Mouse (Mus musculus): Measurements from ENCODE around the gene Ext2.

The Ext2 gene

DNA sequence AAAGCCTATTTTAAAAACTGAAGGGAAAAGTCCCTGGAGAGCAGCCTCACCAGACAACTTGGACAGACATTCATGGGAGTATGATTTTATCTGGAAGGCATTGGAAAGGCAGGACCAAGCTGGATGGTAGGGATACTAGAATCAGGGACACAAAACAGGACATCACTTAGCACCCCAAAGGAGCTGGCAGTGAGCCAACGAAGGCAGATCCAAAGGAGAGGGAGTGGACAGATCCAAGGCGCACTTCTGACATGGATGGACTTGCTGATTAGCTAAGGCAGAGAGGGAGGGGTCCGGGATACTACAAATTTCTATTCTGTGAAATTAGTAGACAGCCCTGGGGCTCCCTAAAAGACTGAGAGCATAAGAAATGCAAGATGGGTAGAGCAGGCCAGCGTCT, 16.8 kb downstream of the Ext2 start:
- DNase-seq: no peak

DNA sequence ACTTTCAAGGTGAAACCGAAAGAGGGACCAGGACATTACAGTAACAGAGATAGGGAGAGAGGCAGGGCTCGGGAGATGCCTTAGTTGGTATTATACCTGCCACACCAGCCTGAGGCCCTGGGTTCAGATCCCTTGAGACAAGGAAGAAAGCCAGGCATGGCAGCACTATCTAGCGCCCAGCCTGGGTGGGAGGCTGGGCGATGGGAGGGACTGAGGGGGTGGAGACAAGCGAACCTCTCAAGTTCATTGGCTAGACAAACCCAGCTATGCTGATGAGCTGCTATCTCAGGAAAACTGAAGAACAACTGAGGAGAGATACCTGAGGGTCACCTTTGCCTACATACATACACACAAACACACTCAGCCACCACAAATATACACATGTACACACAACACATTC, 17.3 kb downstream of the Ext2 start:
- DNase-seq: peak; percentile 50

DNA sequence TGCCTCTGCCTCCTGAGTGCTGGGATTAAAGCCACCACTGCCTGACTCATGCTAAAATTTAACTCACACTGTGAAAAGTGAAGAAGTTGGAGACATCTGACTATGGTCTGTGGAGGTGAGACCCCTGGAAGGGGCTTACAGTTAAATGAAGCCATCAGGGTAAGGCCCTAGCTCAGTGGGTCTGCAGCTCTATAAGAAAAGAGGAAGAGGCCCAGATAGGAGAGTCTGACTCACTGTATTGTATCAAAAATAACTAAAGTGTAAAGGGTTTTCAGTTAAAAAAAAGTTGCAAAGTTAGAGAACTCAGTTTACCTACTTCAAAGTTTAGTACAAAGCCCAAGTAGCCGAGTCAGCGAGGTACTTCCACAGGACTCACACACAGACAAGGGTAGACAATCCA, 19.4 kb downstream of the Ext2 start:
- DNase-seq: no peak

DNA sequence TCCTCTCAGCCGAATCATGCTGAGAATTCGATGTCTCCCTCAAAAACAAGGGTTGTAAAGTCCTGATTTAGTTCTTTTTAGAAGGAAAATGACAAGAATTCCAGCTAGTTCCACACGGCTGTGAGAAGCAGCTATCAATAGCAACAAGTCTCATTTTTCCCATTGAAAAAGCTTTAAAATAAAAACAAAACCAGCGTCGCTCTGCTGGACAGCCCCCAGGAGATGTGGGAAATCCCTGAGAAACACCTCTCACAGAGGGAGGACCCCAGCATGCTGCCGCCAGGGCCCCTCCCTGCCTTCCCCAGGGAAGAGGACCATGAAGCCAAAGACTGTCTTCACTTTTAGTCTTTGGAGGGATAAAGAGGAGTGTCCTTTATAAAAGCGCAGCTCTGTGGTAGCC, 21.3 kb downstream of the Ext2 start:
- no peak for DNase-seq

DNA sequence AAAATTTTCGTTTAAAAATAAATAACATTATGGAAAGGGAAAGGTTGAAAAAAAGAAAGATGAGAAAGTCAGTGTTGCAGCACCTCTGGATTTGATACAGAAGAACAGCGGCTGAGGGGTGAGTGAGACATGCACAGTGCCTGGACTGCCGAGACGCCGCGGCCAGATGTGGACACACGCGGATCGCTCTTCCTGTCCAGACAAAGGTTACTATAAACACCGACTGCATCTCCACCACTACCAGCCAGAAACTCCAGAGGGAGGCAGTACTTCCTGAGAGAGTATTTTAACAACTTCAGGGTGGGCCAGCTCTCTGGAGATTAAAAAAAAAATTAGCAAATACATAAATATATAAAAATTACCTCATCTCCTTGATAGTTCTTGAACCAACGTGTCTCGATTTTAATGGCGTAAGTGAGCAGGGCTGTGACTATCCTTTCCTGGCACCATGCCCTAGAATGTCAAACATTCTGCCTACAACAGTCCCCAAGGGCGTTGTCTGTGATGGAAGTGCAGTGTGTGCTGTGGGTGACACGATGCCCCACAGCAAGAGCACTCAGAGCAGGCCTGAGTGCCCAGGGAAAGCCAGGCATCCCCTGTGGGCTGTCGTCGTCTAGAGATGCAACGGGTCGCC, 25.1 kb downstream of the Ext2 start:
- no peak for DNase-seq

DNA sequence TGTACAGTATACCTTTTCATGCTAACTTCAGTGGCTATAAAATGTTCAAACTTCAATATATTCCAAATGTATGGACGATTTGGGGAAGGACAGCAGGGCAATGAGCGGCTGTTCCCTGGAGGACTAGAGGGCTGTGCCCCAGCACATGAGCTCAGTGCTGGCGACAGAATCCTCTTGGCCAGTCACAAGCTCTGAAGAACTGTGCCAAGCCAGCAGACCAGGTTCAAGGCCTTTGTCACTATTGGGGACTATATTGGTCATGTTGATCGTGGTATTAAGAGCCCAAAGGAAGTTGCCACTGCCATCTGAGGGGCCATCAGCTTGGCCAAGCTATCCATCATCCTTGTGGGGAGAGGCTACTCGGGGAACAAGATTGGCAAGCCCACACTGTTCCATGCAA, 28.0 kb downstream of the Ext2 start:
- no peak for DNase-seq

DNA sequence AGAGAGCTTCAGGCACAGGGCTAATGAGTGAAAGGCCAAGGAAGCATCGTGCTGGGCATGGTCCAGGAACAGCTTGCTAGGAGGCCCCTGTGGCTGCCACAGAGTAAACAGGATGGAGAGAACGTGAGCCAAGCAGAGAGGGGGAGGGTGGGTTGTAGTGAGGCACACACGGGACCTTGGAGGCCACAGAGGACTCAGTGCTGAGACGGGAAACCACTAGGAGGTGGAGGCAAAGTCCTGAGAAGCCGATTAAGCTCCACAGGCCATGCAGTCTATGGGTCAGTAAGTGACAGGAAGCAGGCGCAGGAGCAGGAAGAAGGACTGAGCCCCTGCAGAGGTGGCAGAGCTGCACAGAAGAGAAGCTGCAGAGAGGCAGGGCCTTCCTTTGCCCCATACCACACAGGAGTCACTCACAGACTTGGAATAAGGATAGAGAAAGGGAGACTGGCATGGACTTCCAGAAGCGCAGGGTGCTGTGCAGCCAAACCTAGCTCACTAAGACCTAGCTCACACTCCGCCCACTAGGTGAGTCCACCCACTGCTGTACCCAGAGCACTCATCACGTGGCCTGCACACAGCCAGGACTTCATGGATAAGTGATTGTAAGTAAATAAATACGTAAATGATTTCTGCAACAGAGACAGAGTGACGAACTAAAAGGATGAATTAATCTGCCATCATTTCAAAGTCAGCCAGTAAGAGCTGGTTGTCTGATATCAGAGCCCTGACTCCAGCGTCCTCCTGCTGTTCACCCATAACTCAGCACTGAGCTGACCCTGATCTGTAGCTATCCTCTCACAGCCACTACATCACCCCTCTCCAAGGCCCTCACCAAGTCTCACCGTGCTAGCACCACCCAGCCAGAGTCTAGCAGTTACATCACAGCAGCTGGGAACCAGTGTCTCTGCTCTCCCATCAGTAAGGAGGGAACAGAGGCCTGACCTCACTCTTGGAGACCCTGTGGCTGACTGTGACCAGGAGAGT, 30.6 kb downstream of the Ext2 start:
- peak; percentile 46 for DNase-seq

DNA sequence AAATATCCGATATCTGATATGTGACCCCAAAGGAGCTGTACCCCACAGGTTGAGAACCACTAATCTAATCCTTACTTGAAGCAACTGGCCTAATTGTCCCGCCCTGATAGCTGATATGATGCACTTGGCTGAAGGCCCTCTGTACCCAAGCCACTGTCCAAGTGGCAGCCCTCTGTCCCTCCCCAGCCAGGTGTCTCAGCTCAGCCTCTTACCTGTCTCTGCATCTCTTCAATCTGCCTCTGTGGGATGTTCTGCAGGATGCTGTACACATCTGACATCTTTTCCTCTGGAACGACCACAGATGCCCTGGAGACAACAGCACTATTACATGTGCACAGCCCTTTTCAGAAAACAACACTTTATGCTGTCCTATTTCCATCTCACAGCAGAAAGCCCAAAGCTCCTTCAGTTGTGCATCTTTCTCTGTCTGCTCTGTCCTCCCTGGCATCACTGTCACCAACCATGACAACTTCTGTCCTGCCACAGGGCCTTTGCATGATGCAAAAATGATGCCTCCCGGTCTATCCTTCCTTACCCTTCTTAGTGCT, 31.5 kb downstream of the Ext2 start:
- no peak for DNase-seq

DNA sequence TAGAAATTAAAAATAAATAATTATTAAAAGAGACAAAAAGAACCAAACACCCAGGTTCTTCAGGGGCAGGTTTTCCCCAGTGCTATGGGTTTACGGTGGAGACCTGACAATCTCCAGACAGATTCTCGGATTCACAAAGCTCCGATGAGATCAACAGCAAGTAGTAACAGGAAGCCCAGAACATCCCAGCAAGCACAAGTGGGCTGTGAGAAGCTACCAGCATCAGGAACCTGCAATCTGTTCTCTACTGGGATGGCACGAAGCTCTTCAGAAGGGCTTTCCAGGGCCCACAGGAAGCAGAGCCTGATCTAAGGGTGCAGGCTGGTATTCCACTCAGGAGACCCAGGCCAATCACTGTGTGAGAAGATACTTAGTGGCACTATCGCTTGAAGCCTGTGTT, 33.8 kb downstream of the Ext2 start:
- no peak for DNase-seq

DNA sequence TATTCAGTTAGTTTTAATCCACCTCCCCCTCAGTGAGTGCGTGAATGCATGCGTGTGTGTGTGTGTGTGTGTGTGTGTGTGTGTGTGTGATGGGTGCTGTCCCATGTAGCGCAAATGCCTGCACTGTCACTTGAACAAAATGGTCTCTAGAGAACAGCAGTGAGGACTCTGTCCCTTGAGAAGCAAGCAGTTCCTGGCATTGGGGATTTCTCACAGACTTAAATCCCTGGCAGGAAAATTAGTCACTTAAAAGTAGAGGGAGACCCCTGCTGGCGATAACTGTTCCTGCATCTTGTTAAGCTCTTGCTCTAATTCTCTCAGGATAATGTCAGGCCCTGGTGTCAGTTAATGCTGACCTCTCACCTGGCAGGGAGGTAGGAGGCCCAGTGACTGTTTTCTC, 36.2 kb downstream of the Ext2 start:
- peak; percentile 62 for DNase-seq

DNA sequence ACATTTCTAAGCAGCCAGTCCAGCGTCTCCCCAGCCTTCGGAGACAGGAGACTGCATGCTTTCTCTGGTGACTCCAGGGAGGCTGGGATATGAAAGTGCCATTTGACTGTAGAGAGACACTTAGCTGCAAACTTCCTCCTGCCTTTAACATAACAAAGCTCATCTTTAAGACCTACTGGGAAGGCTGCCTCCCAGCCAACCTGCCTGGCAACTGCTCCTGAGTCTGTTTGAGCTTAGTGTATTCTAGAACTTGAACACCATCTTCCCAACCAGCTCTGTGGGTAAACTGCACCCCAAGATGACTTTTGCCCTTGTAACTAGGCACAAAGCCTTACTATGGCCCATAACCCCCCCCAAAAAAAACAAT, 37.0 kb downstream of the Ext2 start:
- no peak for DNase-seq

DNA sequence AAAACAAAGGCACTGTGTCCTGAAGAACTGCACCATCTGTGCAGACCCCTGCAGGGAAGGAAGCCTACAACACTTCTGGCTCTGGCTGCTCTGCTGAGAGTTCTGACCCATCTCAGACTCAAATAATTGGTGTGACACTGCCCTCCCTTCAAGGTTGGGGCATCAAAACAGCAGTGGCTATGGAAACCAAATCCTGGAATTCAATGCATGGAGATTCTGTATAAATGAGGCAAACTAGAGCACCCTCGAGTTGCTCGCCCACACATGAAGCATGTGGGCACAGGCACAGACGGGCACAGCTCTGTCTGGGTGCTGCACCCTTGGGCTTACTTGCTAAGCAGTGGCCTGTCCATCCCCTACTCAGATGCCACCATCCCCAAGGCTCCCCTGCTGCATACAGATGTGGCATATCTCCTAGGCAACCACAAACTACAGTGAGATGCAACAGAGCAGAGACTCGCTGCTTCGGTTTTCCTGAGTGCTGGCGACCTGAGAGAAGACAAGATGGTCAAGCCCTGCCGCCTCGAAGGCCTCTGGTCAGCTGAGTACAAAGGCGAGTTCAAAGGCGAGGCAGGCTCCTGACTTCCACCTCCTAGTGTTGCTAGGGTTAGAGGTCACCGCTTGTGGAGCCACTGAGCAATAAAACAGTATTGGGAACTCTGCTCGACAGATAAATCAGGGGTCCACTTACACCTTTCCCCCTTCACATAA, 37.5 kb downstream of the Ext2 start:
- DNase-seq: no peak

DNA sequence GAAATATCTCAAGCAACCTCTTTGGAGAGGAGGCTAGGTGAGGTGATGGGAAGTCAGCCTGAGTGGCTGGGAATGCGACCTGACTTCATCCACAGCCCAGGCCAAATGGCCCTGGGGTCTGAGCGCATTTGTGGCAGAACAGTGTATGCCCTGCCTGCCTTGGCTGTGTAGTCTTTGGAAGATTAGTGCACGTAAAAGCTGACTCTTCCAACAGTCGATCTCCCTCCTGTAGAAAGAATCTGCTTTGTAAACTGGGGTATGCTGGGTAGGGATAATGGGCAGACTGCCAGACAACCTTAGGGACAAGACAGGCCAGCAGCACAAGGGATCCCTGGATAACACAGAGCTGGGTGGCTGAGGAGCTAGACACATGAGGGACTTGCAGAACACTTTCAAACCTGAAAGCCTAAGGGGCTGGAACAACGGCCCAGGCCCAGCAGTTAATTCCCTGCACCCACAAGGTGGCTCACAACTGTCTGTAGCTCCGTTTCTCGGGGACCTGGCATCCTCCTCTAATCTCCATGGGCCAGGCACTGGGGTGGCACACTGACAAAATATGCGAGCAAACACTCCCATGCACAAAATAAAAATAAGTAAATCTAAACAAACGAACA, 38.3 kb downstream of the Ext2 start:
- DNase-seq: no peak

DNA sequence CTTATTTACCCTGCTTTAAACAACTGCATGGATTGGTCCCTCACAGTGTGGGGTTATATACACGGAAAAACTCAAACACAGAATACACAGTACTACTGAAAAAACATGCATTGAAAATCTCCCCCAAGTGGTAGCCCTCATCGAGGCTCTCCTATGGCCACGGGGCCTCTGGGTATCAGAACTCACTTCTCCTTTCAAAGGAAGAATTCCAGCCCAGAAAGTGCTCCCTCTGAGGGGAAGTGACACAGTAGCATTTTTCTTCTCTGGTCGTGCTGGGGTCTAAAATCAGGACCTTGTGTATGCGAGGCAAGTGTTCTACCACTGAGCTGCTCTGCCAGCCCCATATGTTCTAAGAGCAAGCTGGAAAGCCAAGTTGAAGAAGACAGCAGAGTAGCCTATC, 39.7 kb downstream of the Ext2 start:
- no peak for DNase-seq

DNA sequence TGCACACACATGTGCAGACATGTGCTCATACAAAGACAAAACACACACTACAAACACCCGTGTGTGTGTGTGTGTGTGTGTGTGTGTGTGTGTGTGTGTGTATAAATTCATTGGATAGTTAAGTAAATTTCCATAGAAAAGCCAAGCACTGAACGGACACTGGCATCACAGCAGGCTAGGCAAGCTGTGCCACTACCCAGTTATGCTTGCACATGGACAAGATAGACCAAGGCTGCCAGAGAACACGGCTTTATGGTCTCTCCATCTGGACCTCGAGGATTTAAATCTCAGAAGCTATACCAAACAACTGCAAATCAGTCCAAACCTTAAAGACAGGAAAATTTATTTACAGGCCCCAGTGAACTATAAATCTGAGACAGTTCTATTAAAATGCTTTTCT, 40.2 kb downstream of the Ext2 start:
- DNase-seq: no peak

DNA sequence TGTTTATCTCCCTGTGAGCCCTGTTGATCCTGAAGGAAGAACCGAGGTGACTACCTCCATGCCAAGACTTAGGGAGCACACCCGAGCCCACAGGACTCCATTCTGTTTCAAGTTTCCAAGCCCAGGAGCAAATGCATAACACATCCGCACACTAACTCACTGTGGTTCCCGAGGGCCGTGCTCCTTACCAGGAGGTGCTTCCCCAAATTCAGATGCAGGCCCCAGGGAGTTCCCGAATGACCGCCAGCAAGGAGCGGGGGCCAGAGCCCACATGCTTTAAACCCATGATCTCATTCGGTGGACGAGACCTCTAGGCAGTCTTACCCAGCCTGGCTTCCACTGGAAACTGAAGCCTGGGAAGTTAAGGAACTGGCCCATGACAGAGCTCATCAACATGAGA, 41.8 kb downstream of the Ext2 start:
- DNase-seq: no peak

DNA sequence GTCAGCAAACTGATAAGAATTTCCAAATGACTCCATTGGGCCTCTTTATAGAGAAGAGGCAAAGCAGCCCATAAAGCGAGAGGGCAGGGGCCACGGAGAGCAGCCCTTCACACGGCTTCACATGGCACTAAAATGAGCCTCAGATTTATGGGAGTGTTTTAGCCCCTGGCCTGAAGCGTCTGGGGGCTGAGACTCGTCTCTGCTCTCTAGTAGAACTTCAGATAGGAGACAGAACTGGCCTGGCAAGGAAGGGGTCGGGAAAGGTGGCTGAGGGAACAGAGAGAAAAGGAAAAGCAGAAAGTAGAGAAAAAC, 42.5 kb downstream of the Ext2 start:
- DNase-seq: no peak

DNA sequence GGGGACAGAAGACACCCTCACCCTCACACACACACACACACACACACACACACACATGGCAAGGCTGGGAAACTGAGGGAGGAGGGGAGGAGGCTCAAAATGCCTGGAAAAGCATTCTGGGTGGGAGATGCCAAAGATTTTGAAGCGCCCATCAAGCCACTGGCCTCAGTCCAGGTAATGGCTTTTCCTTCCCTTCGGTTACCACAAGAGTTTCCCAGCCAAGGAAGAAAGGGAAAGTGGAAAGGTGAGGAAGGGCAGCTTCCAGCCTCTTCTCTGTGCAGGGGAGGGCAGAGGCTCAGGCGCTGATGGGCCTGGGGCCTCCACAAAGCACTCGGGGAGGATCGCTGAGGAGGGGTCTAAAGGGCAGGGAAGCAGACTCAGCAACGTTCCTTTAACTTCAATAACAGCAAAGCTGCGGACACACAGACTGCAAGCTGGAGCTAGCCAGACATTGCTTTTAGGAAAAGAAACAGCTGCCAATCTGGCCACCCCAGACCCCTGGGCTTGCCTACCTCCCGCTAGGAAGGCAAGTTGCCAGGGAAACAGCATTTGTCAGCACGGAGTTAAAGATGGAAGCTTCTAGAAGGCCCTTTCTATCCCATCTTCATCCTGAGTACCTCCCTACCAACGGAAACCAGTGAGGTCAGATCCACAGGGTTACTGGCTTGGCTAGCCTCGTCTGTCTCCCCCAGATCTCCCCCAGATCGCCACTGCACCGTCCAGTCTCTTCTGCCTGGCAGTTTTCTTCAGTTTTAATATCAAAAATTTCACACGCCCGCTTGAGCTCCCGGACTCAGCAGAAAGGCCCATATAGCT, 43.1 kb downstream of the Ext2 start:
- no peak for DNase-seq

DNA sequence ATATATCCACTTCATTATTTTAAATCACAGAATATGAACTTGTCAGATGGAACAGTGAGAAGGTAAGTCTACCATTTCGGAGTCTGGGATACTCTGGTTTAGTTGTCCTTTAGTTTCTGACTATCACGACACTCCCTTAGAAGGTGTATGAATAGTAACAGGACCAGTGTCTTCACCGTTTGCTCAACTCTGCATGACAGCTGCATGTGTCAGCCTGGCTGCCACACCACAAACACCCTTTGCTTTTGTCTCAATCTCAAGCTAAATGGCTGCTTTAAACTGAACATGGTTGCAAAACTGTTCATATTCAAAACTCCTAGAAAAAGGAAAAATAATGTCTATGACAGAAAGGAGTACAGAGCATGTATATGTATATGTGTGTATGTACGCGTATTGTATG, 43.8 kb downstream of the Ext2 start:
- no peak for DNase-seq

DNA sequence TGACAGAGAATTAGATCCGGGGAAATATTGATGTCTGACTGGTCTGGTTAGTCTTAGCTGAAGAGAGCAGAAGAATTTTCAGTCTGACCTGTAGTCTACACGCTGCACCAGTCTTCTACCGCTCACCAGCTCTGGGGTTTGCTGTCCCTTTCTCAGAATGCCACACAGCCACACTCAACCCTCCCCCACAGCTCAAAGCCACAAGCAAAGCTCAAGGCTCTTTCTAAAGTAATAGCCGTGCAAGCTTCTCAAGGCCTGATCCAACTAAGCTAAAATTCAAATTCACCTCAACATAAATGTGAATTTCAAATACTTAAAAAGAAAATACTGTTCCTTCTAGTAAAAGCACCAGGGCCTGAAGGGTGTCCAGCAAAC, 45.3 kb downstream of the Ext2 start:
- no peak for DNase-seq

DNA sequence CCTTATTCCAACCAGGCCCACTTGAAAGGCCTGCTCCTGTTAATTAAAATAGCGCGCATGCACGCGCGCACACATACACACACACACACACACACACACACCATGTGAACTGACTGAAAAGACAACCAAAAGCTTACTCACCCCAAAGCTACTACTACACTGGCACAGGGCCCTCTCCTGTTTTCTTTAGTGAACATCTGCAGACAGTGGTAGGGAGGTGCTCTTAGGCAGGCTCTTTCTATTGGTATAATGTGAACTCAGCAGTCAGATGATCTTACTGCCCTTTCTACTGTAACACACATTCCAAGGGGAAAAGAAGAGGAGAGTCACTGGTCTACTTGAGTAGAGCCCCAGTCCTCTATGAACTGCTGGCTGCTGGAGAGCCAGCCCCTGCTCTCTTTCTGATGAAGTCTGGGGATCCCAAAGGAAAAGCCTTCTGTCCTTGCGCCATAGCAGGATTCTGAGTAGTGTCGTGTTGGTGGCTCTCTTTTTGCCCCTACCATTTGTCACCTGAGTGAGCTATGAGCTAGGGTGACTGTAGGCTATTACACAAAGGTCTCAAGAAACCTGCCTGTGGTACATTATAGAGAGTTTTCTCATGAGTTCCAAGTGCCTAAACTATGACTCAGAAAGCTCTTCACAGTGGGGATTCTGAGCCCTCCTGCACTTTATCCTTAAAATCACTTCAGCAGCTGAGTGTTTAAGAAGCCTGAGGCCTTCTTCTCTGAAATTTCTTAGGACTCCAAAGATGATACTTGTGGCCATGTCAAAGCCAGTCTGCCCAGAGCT, 45.9 kb downstream of the Ext2 start:
- DNase-seq: no peak

DNA sequence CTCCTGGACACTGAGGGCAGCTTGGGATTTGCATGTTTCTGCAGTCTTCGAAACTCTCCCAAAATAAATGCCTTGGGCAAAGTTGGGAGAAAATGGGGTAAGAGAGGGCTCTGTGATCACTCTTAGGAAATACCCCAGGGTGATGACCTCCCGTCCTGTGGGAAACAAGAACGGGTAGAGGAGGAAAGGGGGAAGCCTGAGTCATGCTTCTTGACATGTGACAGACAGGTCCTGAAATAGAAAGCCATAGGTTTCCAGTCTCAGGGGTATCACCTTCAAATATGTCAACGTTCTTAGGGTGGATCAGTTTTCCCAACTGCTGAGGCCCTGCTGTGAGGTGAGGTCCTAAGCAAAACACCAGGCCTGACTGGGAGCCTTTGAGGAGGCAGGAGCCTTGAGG, 46.9 kb downstream of the Ext2 start:
- DNase-seq: no peak

Data from liver (tissue).